Mouse (Mus musculus): ENCODE results near the gene Ehd4.

DNA sequence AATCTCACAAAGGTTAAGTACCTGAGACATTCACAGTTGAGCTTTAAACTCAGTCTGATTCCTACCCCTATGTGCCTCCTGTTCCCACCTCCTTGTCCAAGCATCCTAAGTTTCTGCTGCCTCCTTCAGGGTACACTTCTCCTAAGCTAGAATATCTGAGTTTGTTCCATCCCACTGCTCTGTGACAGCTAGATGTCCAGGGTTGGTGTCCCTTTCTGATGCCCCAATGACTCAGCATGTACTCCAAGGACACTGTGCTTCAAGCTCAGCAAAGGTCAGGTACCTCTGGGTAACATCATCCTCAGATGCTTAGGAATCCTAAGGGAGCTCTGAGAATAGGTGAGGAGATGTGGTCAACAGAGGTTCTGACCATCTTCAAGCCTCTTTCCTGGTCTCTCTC lies 26.4 kb downstream of the Ehd4 start:
- TF ChIP-seq EP300 (IDR thresholded peaks at IDR 0.05; ENCODE audit: insufficient read depth, low read depth, low read length), result no peak
- TF ChIP-seq CTCF (IDR thresholded peaks at IDR 0.05; ENCODE audit: low read depth, low read length), result no peak
- no peak for TF ChIP-seq POLR2A (IDR thresholded peaks at IDR 0.05; ENCODE audit: insufficient read depth, low read length)

All from ES-Bruce4 (cell line).